Mouse (Mus musculus) 3T3-L1 (cell line): ENCODE data around the gene Tmc3.

Experiments used
- DNase-seq: peaks from one replicate; pipeline ENCODE4 v3.0.0-alpha.2; 2015; ENCODE audit warnings: low read depth, low spot score

Gene Tmc3

GRCm38 (mm10) chr7:83598997-83599912, 14.5 kb downstream of the Tmc3 start:
- DNase-seq, result no peak

DNA sequence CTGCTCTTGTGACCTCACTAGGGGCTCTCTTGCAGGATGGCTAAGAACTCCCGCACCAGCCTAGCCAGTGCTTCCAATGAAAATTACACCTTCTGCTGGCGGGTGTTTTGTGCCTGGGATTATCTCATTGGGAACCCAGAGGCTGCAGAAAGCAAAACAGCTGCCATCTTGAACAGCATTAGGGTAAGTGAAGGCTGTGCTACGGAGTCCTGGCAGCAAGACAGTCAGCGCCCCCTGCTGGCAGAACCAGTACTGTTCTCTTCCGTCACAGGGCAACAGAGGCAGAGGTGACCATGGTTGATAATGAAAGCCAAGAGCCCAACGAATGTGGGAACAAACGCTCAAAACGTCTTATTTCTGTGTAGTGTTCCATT, 15.2 kb downstream of the Tmc3 start:
- peak; percentile 44 for DNase-seq

DNA sequence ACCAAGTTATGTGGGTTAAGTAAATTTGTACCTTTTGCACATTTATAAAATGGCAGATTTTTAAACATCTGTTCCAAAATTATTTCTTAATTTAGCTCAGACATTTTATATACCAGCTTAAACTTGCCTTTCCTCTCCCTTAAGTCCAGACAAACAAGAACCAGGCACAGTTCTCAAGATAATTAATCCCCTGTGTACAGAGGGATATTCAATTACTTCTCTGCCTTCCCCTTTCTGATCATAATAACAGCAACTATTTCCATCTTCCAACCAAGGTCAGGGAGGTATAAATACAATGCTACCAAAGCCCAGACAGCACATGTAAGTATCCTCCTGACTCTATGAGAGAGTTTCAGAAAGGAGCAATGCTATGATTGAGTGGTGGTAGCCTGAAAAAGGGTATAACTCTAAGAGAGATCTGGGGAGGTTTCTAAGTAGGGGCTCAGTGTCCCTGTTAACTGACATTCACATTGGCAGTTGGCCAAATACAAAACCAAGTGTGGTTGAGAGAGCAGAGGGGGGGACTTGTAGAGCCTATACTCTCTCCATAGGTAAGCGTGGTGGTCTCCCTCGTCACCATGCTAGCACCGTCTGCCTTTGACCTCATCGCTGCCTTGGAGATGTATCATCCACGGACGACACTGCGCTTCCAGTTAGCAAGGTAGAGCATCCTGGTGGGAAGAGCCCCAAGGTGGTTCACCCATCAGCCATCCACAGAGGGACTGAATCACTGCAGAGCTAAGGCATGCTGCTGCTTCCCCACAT, 19.6 kb downstream of the Tmc3 start:
- DNase-seq, result no peak

DNA sequence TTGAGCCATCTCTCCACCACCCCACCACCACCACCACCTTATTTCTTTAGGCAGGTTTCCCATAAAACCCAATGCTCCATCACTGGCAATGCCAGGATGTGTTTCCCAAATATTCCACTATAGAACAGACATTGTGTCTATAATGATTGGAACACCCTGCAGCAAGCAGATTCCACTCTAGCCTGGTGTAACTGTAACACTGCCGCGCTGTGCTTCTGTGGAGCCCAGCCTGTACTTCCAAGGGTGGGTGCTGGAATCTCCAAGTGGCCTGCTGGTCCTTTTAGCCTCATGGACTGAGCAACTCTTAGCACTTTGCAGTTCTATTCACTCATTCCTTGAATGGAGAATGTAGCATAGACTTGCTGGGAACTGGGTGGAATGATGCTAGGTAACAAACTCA, 22.1 kb downstream of the Tmc3 start:
- no peak for DNase-seq

DNA sequence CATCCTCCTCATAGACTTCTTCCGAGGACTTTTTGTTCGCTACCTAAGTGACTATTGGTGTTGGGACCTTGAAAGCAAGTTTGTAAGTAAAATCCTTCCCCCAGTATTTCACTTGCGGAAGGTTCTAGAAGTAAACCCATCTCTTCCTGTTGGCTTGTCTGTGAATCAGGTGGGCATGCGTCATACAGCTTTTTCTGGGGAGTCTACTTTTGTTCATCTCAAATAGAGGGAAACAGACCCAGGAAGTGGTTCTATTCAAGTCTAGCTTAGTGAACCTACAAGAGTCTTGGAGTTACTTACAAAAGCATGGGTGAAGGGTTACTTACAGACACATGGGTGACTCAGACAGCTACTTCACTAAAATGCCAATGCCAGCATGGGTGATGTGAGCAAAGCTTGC, 25.2 kb downstream of the Tmc3 start:
- no peak for DNase-seq

DNA sequence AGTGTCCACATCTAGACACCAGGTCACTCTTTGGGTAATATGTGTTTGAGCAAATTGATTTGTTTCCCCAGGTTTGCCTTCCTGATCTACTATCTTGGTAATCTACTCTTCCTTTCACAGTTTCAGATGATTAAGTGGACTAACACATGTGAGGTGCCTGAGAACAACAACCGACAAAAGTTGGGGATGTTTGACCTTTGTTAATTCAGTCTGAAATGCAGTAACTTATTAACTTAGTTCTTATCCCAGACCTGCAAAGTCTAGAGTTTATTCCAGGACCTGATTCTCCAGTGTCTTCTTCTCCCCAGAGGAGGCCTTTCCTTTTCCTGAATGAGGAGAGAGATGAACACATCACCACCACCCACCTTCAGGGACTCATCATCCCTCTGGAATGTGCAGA, 27.2 kb downstream of the Tmc3 start:
- DNase-seq, result no peak

DNA sequence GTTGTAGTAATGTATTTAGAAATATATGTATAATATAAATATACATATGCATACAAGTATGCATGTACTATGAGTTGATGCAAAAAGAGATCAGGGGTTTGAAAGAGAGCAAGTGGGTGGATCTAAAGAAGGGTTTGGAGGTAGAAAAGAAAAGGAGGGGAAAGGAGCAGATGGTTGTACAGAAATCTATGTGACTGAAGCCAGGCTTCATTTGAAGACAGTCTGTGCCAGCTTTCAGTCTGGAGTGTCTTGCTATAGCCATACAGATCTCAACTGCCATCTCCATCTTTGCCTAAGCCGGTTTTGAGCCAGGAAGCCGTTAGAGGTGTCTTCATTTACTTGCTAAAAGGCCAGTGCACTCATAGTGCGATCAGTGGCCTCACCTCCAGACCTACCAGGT, 30.5 kb downstream of the Tmc3 start:
- DNase-seq, result no peak

DNA sequence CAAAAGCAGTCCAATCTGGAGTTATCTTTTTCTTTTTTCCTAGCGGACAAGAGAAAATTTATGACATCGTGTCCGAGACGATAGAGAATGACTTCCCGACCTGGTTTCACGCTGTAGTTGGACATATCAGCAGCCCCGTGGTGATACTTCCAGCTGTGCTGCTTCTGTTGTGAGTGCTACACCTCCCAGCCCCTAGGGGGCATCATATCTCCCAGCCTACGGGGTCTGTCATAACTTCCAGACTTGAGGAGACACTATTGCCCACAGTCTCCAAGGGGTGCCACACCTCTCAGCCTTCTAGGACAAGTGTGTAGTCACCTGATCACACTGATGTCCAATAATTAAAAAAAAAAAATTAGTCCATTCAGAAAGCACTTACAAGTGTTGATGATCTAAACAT, 31.1 kb downstream of the Tmc3 start:
- DNase-seq, result no peak

GRCm38 (mm10) chr7:83616268-83616667, 31.5 kb downstream of the Tmc3 start:
- DNase-seq, result no peak

GRCm38 (mm10) chr7:83618709-83619108, 34.0 kb downstream of the Tmc3 start:
- no peak for DNase-seq

DNA sequence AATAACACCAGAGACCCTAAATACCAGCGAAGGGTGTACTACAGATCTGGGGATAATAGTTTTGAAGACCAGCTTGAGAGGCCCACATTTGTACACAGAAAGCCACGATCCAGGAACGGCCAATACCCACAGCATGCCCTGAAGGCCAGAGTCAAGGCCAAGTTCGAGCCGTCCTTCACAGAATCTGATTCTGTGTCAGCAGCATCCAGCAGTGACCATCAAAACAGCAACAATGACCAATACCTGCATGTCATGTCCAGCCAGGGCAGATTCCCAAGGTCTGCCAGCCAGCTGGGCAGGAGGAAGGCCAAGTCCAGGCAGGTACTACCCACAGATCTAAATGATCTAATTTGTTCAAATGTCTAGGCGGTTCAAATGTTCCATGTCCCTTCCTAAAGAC, 37.9 kb downstream of the Tmc3 start:
- DNase-seq, result no peak

DNA sequence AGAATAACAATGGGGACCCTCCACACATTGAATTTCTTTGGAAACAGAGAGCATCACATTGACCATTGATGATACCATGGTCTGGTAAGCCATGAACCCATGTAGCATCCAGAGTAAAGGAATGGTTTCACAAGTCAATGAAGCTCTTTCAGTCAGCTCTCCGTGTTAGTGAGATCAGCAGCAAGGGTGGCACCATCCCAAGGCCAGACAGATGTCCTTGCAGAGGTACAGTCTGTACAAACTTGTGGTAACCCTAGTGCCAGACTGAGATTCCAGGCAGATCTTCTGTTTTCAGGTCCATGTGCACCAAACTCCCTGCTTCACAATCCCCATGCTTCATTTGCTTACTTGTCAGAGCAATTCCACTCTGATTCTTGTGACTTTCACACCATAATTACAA, 39.3 kb downstream of the Tmc3 start:
- DNase-seq, result no peak

GRCm38 (mm10) chr7:83626557-83627257, 42.0 kb downstream of the Tmc3 start:
- DNase-seq, result no peak

DNA sequence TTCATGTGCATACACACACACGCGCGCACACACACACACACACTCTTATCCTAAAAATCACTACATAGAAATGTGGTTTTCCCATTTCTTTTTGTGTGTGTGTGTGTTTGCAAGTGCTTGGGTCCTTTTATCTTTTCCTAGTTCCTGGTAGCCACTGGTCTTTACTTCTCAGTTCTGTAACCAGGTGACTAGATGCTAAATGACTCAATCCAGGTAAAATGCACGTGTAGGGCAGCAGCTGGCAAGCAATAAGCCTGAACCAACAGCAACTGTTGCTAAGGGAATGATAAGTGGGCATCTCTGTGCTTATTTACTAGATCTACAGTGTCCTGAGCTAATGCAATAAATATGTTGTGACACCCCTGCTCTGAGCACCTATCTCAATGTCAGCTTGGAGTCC, 42.6 kb downstream of the Tmc3 start:
- DNase-seq, result no peak

DNA sequence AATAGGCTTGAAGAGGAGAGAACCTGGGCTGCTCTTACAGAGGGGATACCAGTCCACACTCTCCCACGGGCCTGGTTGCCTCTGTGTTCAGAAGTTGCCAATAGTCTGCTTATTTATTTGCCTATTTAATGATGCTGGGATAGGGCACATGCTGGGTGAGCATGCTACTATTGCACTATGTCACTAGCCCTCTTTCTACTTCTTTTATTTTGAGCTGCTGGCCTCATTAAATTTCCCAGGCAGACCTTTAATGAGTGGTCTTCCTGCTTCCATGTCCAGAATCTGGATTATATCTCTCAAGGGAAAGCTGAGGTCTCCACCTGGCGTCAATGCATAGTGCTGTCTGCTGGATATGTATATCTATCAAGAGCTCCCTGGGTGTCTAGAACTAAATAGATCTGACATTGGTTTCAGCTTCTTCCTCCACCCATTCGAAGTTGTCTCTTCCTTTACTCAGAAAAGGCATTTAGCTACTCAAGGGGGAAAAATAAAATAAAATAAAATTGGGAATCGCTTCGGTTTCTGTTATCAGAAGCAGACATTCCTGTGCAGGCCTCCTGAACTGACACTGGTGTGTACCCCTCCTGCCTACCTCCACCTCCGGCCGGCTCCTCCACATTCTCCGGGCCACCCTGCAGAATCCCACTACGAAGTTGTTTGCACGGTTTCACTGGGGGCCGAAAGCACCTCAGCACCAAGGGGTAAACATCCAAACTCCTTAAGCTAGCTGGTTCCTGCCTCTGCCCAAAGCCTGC, 46.5 kb downstream of the Tmc3 start:
- peak; percentile 45 for DNase-seq

- DNase-seq, result peak; percentile 95
Measured at GRCm38 (mm10) chr7:83631828-83632681, 47.3 kb downstream of the Tmc3 start, which contains the start of gene Stard5. TSS of gene Stard5 (plus strand) at chr7:83631959.

DNA sequence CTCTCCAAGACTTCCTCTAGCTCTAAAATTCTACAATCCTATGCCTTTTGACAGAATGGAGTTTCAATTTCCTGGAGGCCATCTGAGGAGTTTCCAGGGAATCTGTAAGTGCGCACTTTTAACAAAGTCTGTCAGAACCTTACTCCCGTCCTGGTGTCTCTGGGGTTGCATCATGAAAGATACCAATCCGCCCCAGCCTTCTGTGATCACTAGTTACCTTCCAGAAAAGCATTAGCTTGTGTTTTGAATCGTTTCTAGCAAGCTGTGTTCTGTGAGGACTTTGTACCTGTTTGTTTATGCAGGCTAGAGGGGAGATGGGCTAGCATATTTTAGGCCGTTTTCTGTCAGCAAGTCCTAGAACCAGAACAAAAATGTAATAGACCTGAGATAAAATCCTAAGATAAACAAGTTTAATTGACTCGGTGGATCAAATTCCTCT, 48.0 kb downstream of the Tmc3 start:
- DNase-seq, result no peak

DNA sequence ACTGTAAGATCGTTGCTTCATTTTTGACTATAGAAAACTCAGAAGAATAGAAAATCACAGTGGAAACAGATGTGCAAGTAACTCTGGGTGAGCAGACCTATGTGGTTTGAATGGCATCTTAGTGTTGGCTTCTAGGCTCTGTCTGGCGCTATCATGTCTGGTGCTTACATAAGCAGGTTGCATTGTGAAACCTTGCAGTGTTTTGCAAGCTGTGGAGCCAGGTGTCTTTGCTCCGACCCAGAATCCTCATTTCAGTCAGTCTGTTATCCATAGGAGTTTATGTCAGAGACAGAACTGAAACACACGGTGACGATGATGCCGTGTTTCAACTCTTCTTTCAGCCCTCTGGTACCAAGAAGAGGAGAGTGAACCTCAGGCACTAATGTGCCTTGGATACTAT, 49.1 kb downstream of the Tmc3 start:
- DNase-seq, result no peak

DNA sequence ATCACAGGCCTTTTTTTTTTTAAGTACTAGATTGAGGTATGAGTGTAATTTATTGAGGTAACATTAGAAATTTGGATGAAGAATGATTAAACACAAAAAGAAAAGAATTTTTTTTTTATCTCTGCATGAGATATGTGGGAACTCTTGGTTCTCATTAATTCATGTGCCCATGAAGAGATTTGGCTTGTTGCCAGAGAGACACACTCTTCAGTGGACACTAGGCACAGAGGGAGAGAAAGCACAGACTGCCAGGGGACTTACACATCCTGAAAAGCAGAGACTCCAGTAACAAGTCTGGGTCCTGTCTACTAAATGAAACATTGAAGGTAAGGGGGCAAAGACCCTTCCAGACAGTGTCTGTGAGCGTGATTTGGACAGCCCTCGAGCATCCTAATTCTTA, 51.0 kb downstream of the Tmc3 start:
- DNase-seq, result no peak

DNA sequence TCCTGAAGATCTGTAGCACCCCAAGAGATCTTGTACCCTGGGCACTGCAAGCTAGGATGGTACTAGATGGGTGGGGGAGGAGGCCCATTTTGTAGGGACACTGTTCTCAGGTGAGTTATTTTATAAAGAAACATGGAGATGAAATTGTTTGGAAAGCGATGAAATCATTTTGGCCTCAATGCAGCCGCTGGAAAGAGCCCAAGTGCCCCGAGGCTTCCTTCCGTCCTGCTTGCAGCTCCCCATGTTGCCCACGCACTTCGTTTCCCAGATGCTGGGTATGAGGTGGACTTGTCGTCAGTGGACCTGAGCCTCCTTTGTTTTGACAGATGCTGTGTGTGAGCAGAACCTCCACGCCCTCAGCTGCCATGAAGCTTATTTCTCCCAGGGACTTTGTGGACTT, 51.7 kb downstream of the Tmc3 start:
- DNase-seq, result no peak
